Mouse (Mus musculus): ENCODE measurements around the gene Immp2l.

GRCm38 (mm10) chr12:41729780-41730179 lies 705.9 kb downstream of the Immp2l start:
- TF ChIP-seq POLR2A (IDR thresholded peaks at IDR 0.05; ENCODE audit: extremely low read depth, insufficient read depth, low read length) (no peak), CTCF (IDR thresholded peaks at IDR 0.05; ENCODE audit: low read depth, low read length) (no peak)

Measured in liver, adult 2 months (tissue).